Mouse (Mus musculus) kidney, adult 8-10 months (tissue): ENCODE results near the gene Ifrd1.
"Not testable (repeated sequence)": the region's sequence is repeated elsewhere in the genome, so short reads cannot be mapped to it uniquely, and the experiment has no call there.

ENCODE experiments used
- DNase-seq, 2 experiments: peaks; one replicate each; pipeline ENCODE4 v3.0.0; 2022

The Ifrd1 gene

GRCm38 (mm10) chr12:40198019-40198418 is 50.3 kb downstream of the Ifrd1 start:
- DNase-seq = no peak

GRCm38 (mm10) chr12:40197511-40197910 is 50.8 kb downstream of the Ifrd1 start:
- no peak for DNase-seq

DNA sequence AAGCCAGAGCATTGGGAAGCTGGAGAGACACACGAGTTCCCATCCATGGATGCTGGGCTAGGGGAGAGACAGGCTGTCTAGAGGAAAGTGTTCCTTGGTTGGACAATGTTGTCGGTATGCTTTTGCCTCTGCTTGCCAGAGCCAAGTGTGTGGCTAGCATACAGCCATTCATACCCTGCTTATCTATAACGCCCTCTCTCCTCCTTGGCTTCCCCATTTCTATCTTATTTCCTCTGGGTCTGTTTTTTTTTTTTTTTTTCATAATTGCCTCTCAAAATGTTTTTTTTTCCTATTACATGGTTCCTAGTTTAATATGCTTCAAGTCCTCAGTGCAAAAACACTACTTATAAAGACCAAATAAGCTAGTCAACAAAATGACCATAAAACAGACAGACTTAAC is 62.8 kb downstream of the Ifrd1 start:
- no peak for DNase-seq

DNA sequence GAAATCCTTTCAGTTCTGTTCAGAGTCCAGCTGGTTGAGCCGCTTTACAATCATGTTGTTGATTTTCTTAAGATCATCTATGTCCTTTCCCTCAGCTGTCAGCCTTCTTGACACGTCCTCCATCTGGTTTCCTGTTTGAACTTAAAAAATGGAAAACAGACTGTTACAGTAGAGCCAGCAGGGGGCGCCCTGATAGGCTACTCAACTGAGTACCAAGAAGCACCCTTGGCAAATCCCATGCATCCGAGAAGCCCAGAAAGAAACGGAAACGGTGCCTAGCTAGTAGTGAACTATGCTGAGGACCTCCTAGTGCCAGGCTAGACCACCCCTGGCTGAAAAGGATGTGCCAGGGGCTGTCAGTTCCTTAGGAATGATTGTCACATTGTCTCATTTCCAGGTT is 71.2 kb downstream of the Ifrd1 start:
- DNase-seq = peak in 1 of 2 experiments; percentile 16

DNA sequence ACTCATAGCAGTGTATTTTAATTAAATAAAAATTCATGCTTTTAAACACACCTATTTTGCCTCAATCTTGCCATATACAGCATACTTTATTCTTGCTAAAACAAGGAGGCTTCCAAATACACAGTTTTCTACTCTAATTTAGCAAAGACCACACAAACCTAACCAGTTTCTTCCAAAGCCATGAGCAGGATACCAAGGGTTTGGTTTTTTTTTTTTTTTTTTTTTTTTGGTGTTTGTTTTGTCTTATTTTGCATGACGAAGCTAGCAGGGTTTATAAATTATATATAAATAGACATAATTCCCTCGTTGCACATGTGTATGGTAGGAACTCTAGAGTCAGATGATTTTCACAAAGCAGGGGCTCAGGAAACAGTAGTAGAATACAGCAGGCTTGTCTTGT is 72.1 kb downstream of the Ifrd1 start:
- DNase-seq = no peak

GRCm38 (mm10) chr12:40175171-40175570 is 73.1 kb downstream of the Ifrd1 start:
- not testable (repeated sequence) for DNase-seq

- no peak for DNase-seq
These were observed 76.7 kb downstream of the Ifrd1 start for GRCm38 (mm10) chr12:40171637-40172036.

DNA sequence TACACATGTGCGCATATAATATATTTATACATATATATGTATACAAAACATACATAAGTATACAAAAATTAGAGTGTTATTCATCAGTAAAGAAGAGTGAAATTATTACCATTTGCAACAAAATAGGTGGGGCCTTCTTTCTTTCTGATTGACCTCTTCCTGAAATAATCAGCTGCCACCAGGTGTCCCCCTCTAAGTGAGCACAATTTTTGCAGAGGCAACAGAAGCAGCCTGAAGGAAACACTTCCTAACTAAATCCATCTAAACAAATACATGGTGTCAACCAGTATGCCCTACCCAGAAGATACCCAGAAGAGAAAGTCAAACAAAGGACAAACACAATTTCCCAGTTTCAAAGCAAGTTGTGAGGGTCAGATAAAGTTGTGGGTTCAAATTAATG is 78.6 kb downstream of the Ifrd1 start:
- DNase-seq = no peak

- peak in 1 of 2 experiments; percentile 19 for DNase-seq
These were observed 83.7 kb downstream of the Ifrd1 start for GRCm38 (mm10) chr12:40164621-40165020.

DNA sequence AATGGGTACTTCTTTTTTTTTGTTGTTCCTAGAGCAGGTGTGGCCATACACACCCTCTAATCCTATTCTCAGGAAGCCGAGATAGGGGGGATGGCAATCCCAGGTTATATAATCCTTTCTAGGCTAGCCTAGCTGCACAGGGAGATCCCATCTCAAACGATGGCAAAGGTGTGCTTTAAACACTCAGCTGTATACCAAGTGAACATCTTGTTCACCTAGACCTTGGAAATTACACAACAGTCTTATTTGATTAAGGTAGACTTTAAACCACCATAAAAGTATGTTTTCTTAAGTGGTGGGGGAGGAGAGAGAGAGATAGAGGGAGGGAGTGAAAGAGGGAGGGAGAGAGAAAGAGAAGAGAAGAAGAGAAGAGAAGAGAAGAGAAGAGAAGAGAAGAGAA is 87.5 kb downstream of the Ifrd1 start:
- DNase-seq = no peak

- no peak for DNase-seq
These were observed 94.1 kb downstream of the Ifrd1 start for GRCm38 (mm10) chr12:40154188-40154587.

GRCm38 (mm10) chr12:40152353-40153069 is 95.8 kb downstream of the Ifrd1 start:
- no peak for DNase-seq
